22 mouse cellular contexts compared by ENCODE assay signal in the genomic region with DNA sequence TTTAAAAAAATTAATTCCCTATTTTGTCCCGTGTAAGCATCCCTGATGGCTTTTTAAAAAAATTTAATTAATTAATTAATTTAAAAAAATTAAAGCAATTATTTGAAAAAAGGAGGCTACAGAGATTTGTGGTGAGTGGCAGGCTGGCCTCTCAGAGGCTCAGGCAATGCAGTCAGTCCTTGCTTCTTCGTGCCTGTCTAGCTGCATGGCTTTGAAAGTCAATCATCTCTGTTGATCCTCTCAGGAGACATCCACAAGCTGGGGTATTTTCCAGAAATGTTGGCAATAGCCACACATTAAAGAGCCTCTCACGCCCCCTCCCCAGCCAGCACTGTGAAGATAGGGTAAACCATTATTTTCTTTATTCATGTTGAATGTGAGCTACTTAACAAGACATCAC. TPM values are rescaled to one million over a fixed set of nuclear protein-coding genes. Genes with fewer than 3 reads are reported as not detected.
DNase-seq lines count a peak whose midpoint lies in the region; ATAC-seq and TF ChIP-seq lines count a peak whose summit lies in the region.
"Had no signal": no experiment of that assay in that cellular context is flagged by ENCODE, and none has a peak within 500 bp of the region (broad histone marks: within the 10 kb centered on the region; RNA-seq: fewer than 3 reads in every experiment).

No protein-coding gene starts in this region.

- 0 out of 2 replicates have a peak, but pooled peaks have one; percentile 19 for ATAC-seq in forebrain, embryonic 12.5 days (ENCODE audit: low FRiP score)
- ATAC-seq in midbrain, embryonic 11.5 days (ENCODE audit: low FRiP score): peak; percentile 50; the same call in 1 of the 2 replicates
- no peak for ATAC-seq in midbrain, embryonic 16.5 days
- ATAC-seq in forebrain, postnatal 0 days: peak; percentile 36; the same call in 1 of the 2 replicates
- no peak for ATAC-seq in midbrain, embryonic 14.5 days (ENCODE audit: low FRiP score, low TSS enrichment)
- no peak for ATAC-seq in megakaryocyte-erythroid progenitor cell, adult 5-6 weeks (replicated peaks; ENCODE audit: low FRiP score, low TSS enrichment, poor library complexity, severe bottlenecking)
- ATAC-seq: activated CD4-positive, CD25-positive, alpha-beta regulatory T cell, adult 4 months; intestine, postnatal 0 days; lung, postnatal 0 days had no signal

- peaks cover 21% of the 10 kb centered on the region for H3K4me1 ChIP-seq in forebrain, embryonic 12.5 days
- peaks cover 38% of the 10 kb centered on the region for H3K4me1 ChIP-seq in forebrain, embryonic 10.5 days
- no peaks in the 10 kb centered on the region for H3K4me1 ChIP-seq in midbrain, embryonic 11.5 days (ENCODE audit: control insufficient read depth, insufficient read depth, low read length)
- H3K4me1 ChIP-seq in midbrain, embryonic 16.5 days (ENCODE audit: control insufficient read depth, insufficient read depth, low read length): peaks cover 4% of the 10 kb centered on the region; the same call in 1 of the 2 replicates
- peaks cover 6% of the 10 kb centered on the region for H3K4me1 ChIP-seq in forebrain, postnatal 0 days (ENCODE audit: insufficient read depth)
- peaks cover 19% of the 10 kb centered on the region for H3K4me1 ChIP-seq in midbrain, embryonic 14.5 days (ENCODE audit: control insufficient read depth, insufficient read depth, low read length)
- H3K4me1 ChIP-seq: liver, embryonic 15.5 days had no signal

- no peak for DNase-seq in forebrain, embryonic 10.5 days (ENCODE audit: extremely low spot score, low spot score)
- no peak for DNase-seq in midbrain, embryonic 11.5 days (ENCODE audit: low spot score, missing footprints)
- no peak for DNase-seq in forebrain, postnatal 0 days
- DNase-seq in midbrain, embryonic 14.5 days: peak; percentile 47
- no peak for DNase-seq in gastrocnemius, adult 2 months
- DNase-seq: adrenal gland, postnatal 14 days; cerebellum, adult 11 months; cerebellum, postnatal 14 days; embryo, embryonic 11 days; heart, postnatal 36 days; right cerebral cortex, postnatal 14 days; thymus, adult 18-20 months; thymus, postnatal 4 days had no signal

- WGBS in forebrain, embryonic 12.5 days: 74% methylated on average over 3 of the region's 3 CpGs
- WGBS in forebrain, embryonic 10.5 days: 77% methylated on average over 3 of the region's 3 CpGs
- WGBS in midbrain, embryonic 11.5 days: 70% methylated on average over 3 of the region's 3 CpGs
- 41% methylated on average over 3 of the region's 3 CpGs for WGBS in midbrain, embryonic 16.5 days
- 47% methylated on average over 3 of the region's 3 CpGs for WGBS in forebrain, postnatal 0 days
- 32% methylated on average over 3 of the region's 3 CpGs for WGBS in midbrain, embryonic 14.5 days

- no peak overlapping the region for H3K9ac ChIP-seq in forebrain, embryonic 12.5 days
- H3K9ac ChIP-seq in midbrain, embryonic 11.5 days (ENCODE audit: low read length): no peak overlapping the region
- no peak overlapping the region for H3K9ac ChIP-seq in midbrain, embryonic 16.5 days (ENCODE audit: low read depth, low read length)
- no peak overlapping the region for H3K9ac ChIP-seq in forebrain, postnatal 0 days
- no peak overlapping the region for H3K9ac ChIP-seq in midbrain, embryonic 14.5 days (replicated peaks; ENCODE audit: low read length)
- H3K9ac ChIP-seq: liver, embryonic 15.5 days had no signal

- no peaks in the 10 kb centered on the region for H3K27me3 ChIP-seq in forebrain, embryonic 12.5 days
- H3K27me3 ChIP-seq in forebrain, embryonic 10.5 days (ENCODE audit: poor library complexity, severe bottlenecking): no peaks in the 10 kb centered on the region
- no peaks in the 10 kb centered on the region for H3K27me3 ChIP-seq in midbrain, embryonic 11.5 days (ENCODE audit: control insufficient read depth, insufficient read depth, low read length)
- H3K27me3 ChIP-seq in midbrain, embryonic 16.5 days (ENCODE audit: control insufficient read depth, insufficient read depth, low read depth, low read length): no peaks in the 10 kb centered on the region
- H3K27me3 ChIP-seq in forebrain, postnatal 0 days (ENCODE audit: insufficient read depth, low read length): no peaks in the 10 kb centered on the region
- H3K27me3 ChIP-seq in midbrain, embryonic 14.5 days (ENCODE audit: control insufficient read depth, insufficient read depth, low read length): no peaks in the 10 kb centered on the region

- H3K9me3 ChIP-seq in forebrain, embryonic 12.5 days: no peaks in the 10 kb centered on the region
- H3K9me3 ChIP-seq in forebrain, embryonic 10.5 days: no peaks in the 10 kb centered on the region
- no peaks in the 10 kb centered on the region for H3K9me3 ChIP-seq in midbrain, embryonic 11.5 days (ENCODE audit: control insufficient read depth, low read length)
- H3K9me3 ChIP-seq in midbrain, embryonic 16.5 days (replicated peaks; ENCODE audit: control insufficient read depth, low read length, poor library complexity, severe bottlenecking): no peaks in the 10 kb centered on the region
- H3K9me3 ChIP-seq in forebrain, postnatal 0 days (ENCODE audit: low read length): no peaks in the 10 kb centered on the region
- H3K9me3 ChIP-seq in midbrain, embryonic 14.5 days (ENCODE audit: control insufficient read depth, low read length): no peaks in the 10 kb centered on the region
- H3K9me3 ChIP-seq: G1E; liver, embryonic 15.5 days had no signal

- intact Hi-C loops in gastrocnemius, adult 2 months (cut with DNase I): loop anchor here (10.0 kb wide), 1 partner anchor 385 kb away; no protein-coding TSS in a partner anchor

- no peak overlapping the region for H3K4me2 ChIP-seq in forebrain, embryonic 12.5 days
- H3K4me2 ChIP-seq in midbrain, embryonic 11.5 days: no peak overlapping the region
- H3K4me2 ChIP-seq in midbrain, embryonic 16.5 days (ENCODE audit: low read length): no peak overlapping the region
- no peak overlapping the region for H3K4me2 ChIP-seq in forebrain, postnatal 0 days (ENCODE audit: low read depth)
- H3K4me2 ChIP-seq in midbrain, embryonic 14.5 days (ENCODE audit: low read length): no peak overlapping the region
- H3K4me2 ChIP-seq: liver, embryonic 15.5 days had no signal

- no peaks in the 10 kb centered on the region for H3K36me3 ChIP-seq in forebrain, embryonic 12.5 days (replicated peaks)
- no peaks in the 10 kb centered on the region for H3K36me3 ChIP-seq in forebrain, embryonic 10.5 days (replicated peaks)
- H3K36me3 ChIP-seq in midbrain, embryonic 11.5 days (ENCODE audit: control insufficient read depth, insufficient read depth, low read length): no peaks in the 10 kb centered on the region
- H3K36me3 ChIP-seq in midbrain, embryonic 16.5 days (ENCODE audit: control insufficient read depth, insufficient read depth, low read length): no peaks in the 10 kb centered on the region
- H3K36me3 ChIP-seq in forebrain, postnatal 0 days (ENCODE audit: insufficient read depth): no peaks in the 10 kb centered on the region
- H3K36me3 ChIP-seq in midbrain, embryonic 14.5 days (ENCODE audit: control insufficient read depth, insufficient read depth, low read length): no peaks in the 10 kb centered on the region
- H3K36me3 ChIP-seq: G1E; liver, embryonic 15.5 days had no signal

- no peak for TF ChIP-seq CTCF in forebrain, postnatal 0 days (IDR thresholded peaks at IDR 0.05; ENCODE audit: low read depth)
- TF ChIP-seq CTCF in gastrocnemius, adult 2 months (IDR thresholded peaks at IDR 0.05): no peak

- no peak overlapping the region for H3K4me3 ChIP-seq in forebrain, embryonic 12.5 days (replicated peaks)
- no peak overlapping the region for H3K4me3 ChIP-seq in forebrain, embryonic 10.5 days
- H3K4me3 ChIP-seq in midbrain, embryonic 11.5 days (ENCODE audit: low read depth, low read length): no peak overlapping the region
- H3K4me3 ChIP-seq in midbrain, embryonic 16.5 days (ENCODE audit: low read depth, low read length): no peak overlapping the region
- H3K4me3 ChIP-seq in forebrain, postnatal 0 days (ENCODE audit: low read depth, low read length): no peak overlapping the region
- no peak overlapping the region for H3K4me3 ChIP-seq in midbrain, embryonic 14.5 days (replicated peaks; ENCODE audit: low read depth, low read length)
- no peak overlapping the region for H3K4me3 ChIP-seq in gastrocnemius, adult 2 months
- H3K4me3 ChIP-seq: liver, embryonic 15.5 days had no signal

- H3K27ac ChIP-seq in forebrain, embryonic 12.5 days: no peak overlapping the region
- no peak overlapping the region for H3K27ac ChIP-seq in forebrain, embryonic 10.5 days
- no peak overlapping the region for H3K27ac ChIP-seq in midbrain, embryonic 11.5 days (ENCODE audit: low read depth, low read length)
- H3K27ac ChIP-seq in midbrain, embryonic 16.5 days (ENCODE audit: low read length): no peak overlapping the region
- H3K27ac ChIP-seq in forebrain, postnatal 0 days (ENCODE audit: low read depth, low read length): no peak overlapping the region
- H3K27ac ChIP-seq in midbrain, embryonic 14.5 days (replicated peaks; ENCODE audit: low read depth, low read length): no peak overlapping the region
- no peak overlapping the region for H3K27ac ChIP-seq in gastrocnemius, adult 2 months
- H3K27ac ChIP-seq: kidney, postnatal 0 days; liver, embryonic 15.5 days had no signal

RNA-seq across cellular contexts. Expression of a gene that starts 54.7 kb away (rescaled TPM):
- polyA plus RNA-seq in forebrain, embryonic 12.5 days (2016; fragmentation: Nextera tagmentation; extraction: Ambion mirVana): 15.0 and 15.5 TPM in 2 replicates
- polyA plus RNA-seq in forebrain, embryonic 10.5 days (2016; fragmentation: Nextera tagmentation; extraction: Ambion mirVana): 15.9 and 17.0 TPM in 2 replicates
- polyA plus RNA-seq in midbrain, embryonic 11.5 days (2014; fragmentation: Nextera tagmentation; extraction: Ambion mirVana): 13.9 and 14.4 TPM in 2 replicates
- polyA plus RNA-seq in midbrain, embryonic 16.5 days (2015; fragmentation: Nextera tagmentation; extraction: Ambion mirVana): 6.9 and 7.2 TPM in 2 replicates
- 4.9 and 5.6 TPM in 2 replicates for total RNA-seq in forebrain, postnatal 0 days (2014; rRNA removed)
- 4.6 and 6.2 TPM in 2 replicates for polyA plus RNA-seq in forebrain, postnatal 0 days (2015; fragmentation: Nextera tagmentation; extraction: Ambion mirVana)
- polyA plus RNA-seq in midbrain, embryonic 14.5 days (2014; fragmentation: Nextera tagmentation; extraction: Ambion mirVana): 7.6 and 9.1 TPM in 2 replicates
- 1 to 10 TPM; 2.5 to 4.0 TPM for total RNA-seq in gastrocnemius, adult 2 months (2021)
- 12.5 and 16.4 TPM in 2 replicates for total RNA-seq in megakaryocyte-erythroid progenitor cell, adult 5-6 weeks (2014; fragmentation: Nextera tagmentation)
- 19.3 and 22.4 TPM in 2 replicates for total RNA-seq in megakaryocyte-erythroid progenitor cell, adult 5-6 weeks (2017)

Comparison
In these comparisons a context has a peak if more than half of its experiments do, and no peak if none do; other contexts are left out.
1. ATAC-seq: peak in forebrain, embryonic 12.5 days (single experiment), midbrain, embryonic 11.5 days (single experiment) and forebrain, postnatal 0 days (single experiment); none in midbrain, embryonic 16.5 days (single experiment), midbrain, embryonic 14.5 days (single experiment) and megakaryocyte-erythroid progenitor cell, adult 5-6 weeks (single experiment).